Mouse (Mus musculus) embryonic facial prominence, embryonic 12.5 days (tissue): ENCODE results near the gene Mpst. TPM values are rescaled to one million over a fixed set of nuclear protein-coding genes. Genes with fewer than 3 reads are reported as not detected.
A peak's percentile ranks its signal among the peaks of the same experiment; 100 is the strongest.

ENCODE experiments used
- ATAC-seq: fragments of 200-750 bp; cut with Nextera tagmentation; 2 replicates; pipeline ENCODE4 v1.8.0; 2017; ENCODE audit not compliant: insufficient number of reproducible peaks, insufficient read depth, low FRiP score, low TSS enrichment
- H3K27ac ChIP-seq: fragments of 300-500 bp; sonication (generic); 2 replicates; pipeline ENCODE4 v1.5.1; 2016; ENCODE audit warnings: mild to moderate bottlenecking
- H3K27me3 ChIP-seq: fragments of 300-500 bp; sonication (generic); 2 replicates; pipeline ENCODE4 v1.6.1; 2016; ENCODE audit warnings: mild to moderate bottlenecking, moderate library complexity
- H3K36me3 ChIP-seq: fragments of 300-500 bp; sonication (generic); 2 replicates; pipeline ENCODE4 v1.6.1; 2016; ENCODE audit warnings: mild to moderate bottlenecking
- H3K4me1 ChIP-seq: fragments of 300-500 bp; sonication (generic); 2 replicates; pipeline ENCODE4 v1.6.1; 2016
- H3K4me2 ChIP-seq: fragments of 300-500 bp; sonication (generic); replicated peaks from 2 replicates; pipeline ENCODE4 v1.6.1; 2016; ENCODE audit warnings: mild to moderate bottlenecking, moderate library complexity
- H3K4me3 ChIP-seq: fragments of 300-500 bp; sonication (generic); 2 replicates; pipeline ENCODE4 v1.5.1; 2016; ENCODE audit warnings: mild to moderate bottlenecking
- H3K9ac ChIP-seq: fragments of 300-500 bp; sonication (generic); 2 replicates; pipeline ENCODE4 v1.6.1; 2016; ENCODE audit warnings: mild to moderate bottlenecking, moderate library complexity
- H3K9me3 ChIP-seq: fragments of 300-500 bp; sonication (generic); 2 replicates; pipeline ENCODE4 v1.6.1; 2016; ENCODE audit warnings: mild to moderate bottlenecking, moderate library complexity
- WGBS: fragments of 180-500 bp; shearing (Covaris S2); methylation state at CpG from one replicate; pipeline ENCODE4 v1.1.7; 2016; 5-methylcytosine and 5-hydroxymethylcytosine counted together
- polyA plus RNA-seq: library from polyadenylated mRNA; unstranded; fragments of >200 nt; fragmentation: Nextera tagmentation; extraction: Ambion mirVana; gene quantifications from 2 replicates; pipeline ENCODE4 v1.2.1, GENCODE M21; 2016

The Mpst gene
- polyA plus RNA-seq, 1 experiment from 2014 or later: 2.1 TPM

- 3% methylated on average over 34 of the region's 34 CpGs for WGBS
Measured at GRCm38 (mm10) chr15:78405517-78406211, 552 bp upstream of the Mpst start, which contains the start of gene Tst. Gene Tst (minus strand): TSS chr15:78405907.

DNA sequence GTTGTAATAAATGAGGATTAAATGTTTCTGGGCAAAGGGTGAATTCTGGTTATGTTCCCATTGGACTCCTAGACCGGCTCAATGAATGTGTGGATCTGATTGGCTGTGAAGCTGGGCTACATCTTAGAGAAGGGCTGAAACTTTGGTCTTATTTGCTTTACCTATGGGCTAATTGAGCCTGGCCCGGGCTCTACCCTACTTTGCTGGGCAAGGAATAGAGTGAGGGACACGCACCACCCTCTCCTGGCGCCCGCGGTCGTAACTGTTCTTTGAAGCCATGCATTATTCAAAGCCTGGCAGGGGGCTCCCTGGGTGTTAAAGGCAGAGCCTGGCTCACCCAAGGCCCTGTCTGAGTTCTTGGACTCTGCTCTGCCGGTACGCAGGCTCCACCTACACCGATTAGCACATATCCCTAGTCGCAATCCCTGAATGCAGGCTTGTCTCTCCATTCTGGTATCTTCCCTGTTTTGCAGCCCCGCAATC lies 3.4 kb downstream of the Mpst start:
- Histone ChIP-seq H3K4me3 (peak overlapping the region; percentile 25), H3K36me3 (no peaks in the 10 kb centered on the region), H3K4me2 (peak overlapping the region; percentile 47), H3K27ac (no peak overlapping the region), H3K9me3 (no peaks in the 10 kb centered on the region), H3K9ac (no peak overlapping the region), H3K27me3 (peaks cover 48% of the 10 kb centered on the region), H3K4me1 (peaks cover 29% of the 10 kb centered on the region; the same call in 1 of the 2 replicates)
- no peak for ATAC-seq
- WGBS: 13% methylated on average over 12 of the region's 12 CpGs

More at GRCm38 (mm10) chr15:78405517-78406211, 552 bp upstream of the Mpst start, which contains the start of gene Tst:
- Histone ChIP-seq H3K9ac (peak within 1 kb of the TSS; percentile 69), H3K4me1 (peaks cover 44% of the 10 kb centered on the region), H3K27me3 (peaks cover 32% of the 10 kb centered on the region), H3K4me2 (peak within 1 kb of the TSS; percentile 91), H3K27ac (peak within 1 kb of the TSS; percentile 92), H3K9me3 (no peaks in the 10 kb centered on the region), H3K36me3 (no peaks in the 10 kb centered on the region), H3K4me3 (peak within 1 kb of the TSS; percentile 60)
- ATAC-seq: peak; percentile 72

DNA sequence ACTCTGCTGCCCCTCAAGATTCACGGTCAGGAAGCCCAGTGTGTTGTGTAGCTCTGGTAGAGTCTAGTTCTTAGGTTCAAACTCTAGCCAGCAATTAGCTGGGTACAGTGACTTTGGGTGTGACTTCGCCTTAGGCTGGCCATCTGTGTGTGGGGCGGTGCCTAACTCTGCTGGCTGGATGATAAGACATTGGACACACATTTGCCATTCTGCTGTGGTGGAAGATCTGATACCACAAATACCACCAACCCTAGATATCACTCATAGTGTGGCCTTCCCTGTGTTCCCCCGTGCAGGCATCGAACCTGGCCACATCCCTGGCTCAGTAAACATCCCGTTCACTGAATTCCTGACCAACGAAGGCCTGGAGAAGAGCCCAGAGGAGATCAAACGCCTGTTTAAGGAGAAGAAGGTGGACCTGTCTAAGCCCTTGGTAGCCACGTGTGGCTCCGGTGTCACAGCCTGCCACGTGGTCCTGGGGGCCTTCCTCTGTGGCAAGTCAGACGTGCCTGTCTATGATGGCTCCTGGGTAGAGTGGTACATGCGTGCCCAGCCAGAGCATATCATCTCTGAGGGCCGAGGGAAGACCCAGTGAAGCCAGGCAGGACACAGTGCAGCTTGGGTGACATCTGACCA lies 7.0 kb downstream of the Mpst start:
- H3K4me1 ChIP-seq: peaks cover 11% of the 10 kb centered on the region; the same call in 1 of the 2 replicates
- H3K4me2 ChIP-seq: no peak overlapping the region
- no peak overlapping the region for H3K27ac ChIP-seq
- H3K9ac ChIP-seq: no peak overlapping the region
- WGBS: 89% methylated on average over 14 of the region's 14 CpGs
- no peaks in the 10 kb centered on the region for H3K9me3 ChIP-seq
- H3K36me3 ChIP-seq: no peaks in the 10 kb centered on the region
- peaks cover 41% of the 10 kb centered on the region for H3K27me3 ChIP-seq
- H3K4me3 ChIP-seq: no peak overlapping the region
- no peak for ATAC-seq

- Histone ChIP-seq H3K9ac (no peak overlapping the region), H3K36me3 (no peaks in the 10 kb centered on the region), H3K4me1 (peaks cover 11% of the 10 kb centered on the region; the same call in 1 of the 2 replicates), H3K27me3 (peaks cover 35% of the 10 kb centered on the region), H3K27ac (no peak overlapping the region), H3K9me3 (no peaks in the 10 kb centered on the region), H3K4me2 (no peak overlapping the region), H3K4me3 (no peak overlapping the region)
- WGBS: 88% methylated on average over 1 of the region's 1 CpGs
- ATAC-seq: no peak
Measured at GRCm38 (mm10) chr15:78413719-78414117, 7.5 kb downstream of the Mpst start.

- no peak for ATAC-seq
- Histone ChIP-seq H3K36me3 (no peaks in the 10 kb centered on the region), H3K27me3 (peaks cover 31% of the 10 kb centered on the region), H3K4me3 (no peak overlapping the region), H3K4me1 (peaks cover 11% of the 10 kb centered on the region; the same call in 1 of the 2 replicates), H3K9ac (no peak overlapping the region), H3K27ac (no peak overlapping the region), H3K4me2 (no peak overlapping the region), H3K9me3 (no peaks in the 10 kb centered on the region)
- 92% methylated on average over 8 of the region's 8 CpGs for WGBS
Measured at GRCm38 (mm10) chr15:78414157-78414556, 7.9 kb downstream of the Mpst start.

DNA sequence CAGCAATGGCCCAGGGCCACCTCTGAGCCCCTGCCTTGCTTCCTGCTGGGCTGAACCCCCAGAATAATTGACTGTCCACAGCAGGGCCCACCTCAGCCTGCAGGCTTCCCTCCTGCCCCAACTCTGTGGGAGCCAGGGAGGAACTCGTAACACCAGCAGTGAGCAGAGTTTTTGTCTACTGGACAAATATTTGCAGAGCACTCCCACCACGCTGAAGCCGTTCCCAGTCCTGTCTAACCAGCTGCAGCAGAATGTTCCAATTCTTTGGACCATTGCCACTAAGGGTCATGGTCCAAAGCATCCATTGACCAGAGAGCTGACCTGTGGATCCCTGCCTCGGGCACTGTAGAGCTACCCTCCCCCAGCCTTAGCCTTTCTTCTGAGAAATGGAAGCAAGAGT lies 10.7 kb downstream of the Mpst start:
- Histone ChIP-seq H3K27me3 (peaks cover 3% of the 10 kb centered on the region; the same call in 1 of the 2 replicates), H3K4me1 (0 out of 2 replicates have a peak, but pooled peaks cover 3% of the 10 kb centered on the region), H3K9me3 (no peaks in the 10 kb centered on the region), H3K9ac (no peak overlapping the region), H3K27ac (0 out of 2 replicates have a peak overlapping the region, but pooled peaks have one; percentile 23), H3K36me3 (no peaks in the 10 kb centered on the region), H3K4me2 (no peak overlapping the region), H3K4me3 (no peak overlapping the region)
- WGBS: 8% methylated on average over 4 of the region's 4 CpGs
- ATAC-seq: 0 out of 2 replicates have a peak, but pooled peaks have one; percentile 41

DNA sequence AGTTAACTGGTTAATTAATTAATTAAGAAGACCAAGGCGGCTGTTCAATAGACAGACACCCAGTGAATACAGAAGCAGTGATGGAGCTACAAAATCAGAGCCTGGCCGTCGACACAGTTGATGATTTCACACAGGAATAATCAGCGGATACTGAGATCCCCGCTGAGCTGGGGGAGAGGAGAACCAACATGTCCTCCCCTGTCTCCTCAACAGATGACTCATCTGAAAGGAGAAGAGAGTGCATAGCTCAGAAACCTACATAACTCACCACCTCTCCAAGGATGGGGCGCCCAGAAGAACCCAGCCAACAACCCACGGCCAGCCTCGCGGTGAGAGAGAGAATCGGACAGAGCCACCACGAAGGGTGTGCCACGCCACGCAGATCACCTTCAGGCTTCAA lies 14.2 kb downstream of the Mpst start:
- no peaks in the 10 kb centered on the region for H3K9me3 ChIP-seq
- 84% methylated on average over 13 of the region's 13 CpGs for WGBS
- H3K27ac ChIP-seq: no peak overlapping the region
- no peak overlapping the region for H3K4me2 ChIP-seq
- no peaks in the 10 kb centered on the region for H3K36me3 ChIP-seq
- no peak for ATAC-seq
- peaks cover 7% of the 10 kb centered on the region; the same call in 1 of the 2 replicates for H3K4me1 ChIP-seq
- no peaks in the 10 kb centered on the region; the same call in 1 of the 2 replicates for H3K27me3 ChIP-seq
- H3K9ac ChIP-seq: no peak overlapping the region
- no peak overlapping the region for H3K4me3 ChIP-seq

- Histone ChIP-seq H3K36me3 (no peaks in the 10 kb centered on the region), H3K4me1 (peaks cover 4% of the 10 kb centered on the region; the same call in 1 of the 2 replicates), H3K9ac (no peak overlapping the region), H3K9me3 (no peaks in the 10 kb centered on the region), H3K4me2 (no peak overlapping the region), H3K4me3 (no peak overlapping the region), H3K27me3 (no peaks in the 10 kb centered on the region; the same call in 1 of the 2 replicates), H3K27ac (no peak overlapping the region)
- 17% methylated on average over 16 of the region's 16 CpGs for WGBS
- no peak for ATAC-seq
Measured at GRCm38 (mm10) chr15:78422046-78422956, 16.1 kb downstream of the Mpst start.

DNA sequence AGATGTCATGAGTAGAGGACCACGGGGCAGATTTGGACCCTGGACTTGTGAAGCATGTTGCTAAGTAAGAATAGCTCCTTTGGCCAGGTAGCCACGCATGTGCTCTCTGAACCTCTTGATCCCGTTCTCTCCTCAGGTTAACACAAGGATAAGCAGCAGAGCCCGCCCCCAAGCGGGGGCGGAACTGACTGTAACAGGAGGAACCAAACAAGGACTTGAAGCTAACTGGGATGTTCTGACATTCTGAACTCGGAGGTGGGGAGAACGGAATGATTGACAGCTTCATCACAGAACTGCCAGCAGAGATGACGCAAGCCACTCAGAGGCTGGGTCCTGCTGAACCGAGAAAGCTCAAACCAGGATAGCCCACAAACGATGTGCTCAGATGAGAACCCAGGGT lies 18.3 kb downstream of the Mpst start:
- Histone ChIP-seq H3K27ac (no peak overlapping the region), H3K4me2 (no peak overlapping the region), H3K4me3 (no peak overlapping the region), H3K4me1 (peaks cover 9% of the 10 kb centered on the region), H3K9me3 (no peaks in the 10 kb centered on the region), H3K36me3 (no peaks in the 10 kb centered on the region), H3K9ac (no peak overlapping the region), H3K27me3 (no peaks in the 10 kb centered on the region; the same call in 1 of the 2 replicates)
- no peak for ATAC-seq
- WGBS: 24% methylated on average over 11 of the region's 11 CpGs

DNA sequence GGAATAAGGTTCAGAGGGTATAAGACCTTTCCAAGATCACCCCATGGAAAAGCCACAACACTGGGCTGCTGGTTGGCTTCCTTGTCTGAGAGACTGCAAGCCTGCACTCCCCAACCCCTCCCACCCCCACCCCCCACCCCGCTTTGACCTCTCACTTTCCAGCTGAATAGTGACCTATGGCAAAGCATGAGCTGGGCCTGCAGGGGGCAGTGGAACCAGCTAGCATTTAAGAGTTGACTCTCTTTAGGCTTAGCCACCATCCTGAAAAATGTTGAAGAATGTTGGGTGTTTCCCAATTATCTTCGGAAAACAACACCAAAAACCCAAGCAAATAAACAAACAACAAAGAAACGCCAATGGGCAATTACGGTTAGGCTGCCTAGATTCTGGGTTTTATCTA lies 19.0 kb downstream of the Mpst start:
- Histone ChIP-seq H3K27ac (no peak overlapping the region), H3K9me3 (no peaks in the 10 kb centered on the region), H3K27me3 (no peaks in the 10 kb centered on the region), H3K4me1 (peaks cover 16% of the 10 kb centered on the region), H3K4me3 (no peak overlapping the region), H3K36me3 (no peaks in the 10 kb centered on the region), H3K4me2 (no peak overlapping the region), H3K9ac (no peak overlapping the region)
- WGBS: 59% methylated on average over 4 of the region's 4 CpGs
- no peak for ATAC-seq
